Mouse (Mus musculus) MEL (cell line): ENCODE data around the gene Paqr5.
A peak's percentile ranks its signal among the peaks of the same experiment; 100 is the strongest.

Experiments used
- CHD1 ChIP-seq: IDR thresholded peaks from 2 replicates; pipeline ENCODE4 v1.6.1; 2012; ENCODE audit warnings: low read depth, mild to moderate bottlenecking, inconsistent platforms, low read length, improper control_type of control experiment
- CTCF ChIP-seq, 3 experiments: IDR thresholded peaks in 2 of 3; conservative IDR thresholded peaks in 1 of 3; 2 replicates each; pipeline ENCODE4 v1.5.1; 2011 to 2012; ENCODE audit warnings: low read length in 3 of 3, low read depth in 2 of 3, mild to moderate bottlenecking in 2 of 3, improper control_type of control experiment in 1 of 3, inconsistent platforms in 1 of 3, mixed read lengths in 1 of 3, moderate library complexity in 1 of 3; ENCODE audit not compliant: control insufficient read depth in 1 of 3, insufficient read depth in 1 of 3, poor library complexity in 1 of 3, severe bottlenecking in 1 of 3
- ELF1 ChIP-seq: IDR thresholded peaks from 2 replicates; pipeline ENCODE4 v1.6.1; 2014; ENCODE audit warnings: low read depth, mild to moderate bottlenecking, inconsistent platforms, low read length, improper control_type of control experiment, moderate library complexity
- ETS1 ChIP-seq: IDR thresholded peaks from 2 replicates; pipeline ENCODE4 v1.6.1; 2012; ENCODE audit warnings: low read depth, mild to moderate bottlenecking, inconsistent platforms, low read length, improper control_type of control experiment, moderate library complexity
- POLR2A ChIP-seq, 2 experiments: IDR thresholded peaks; 2 replicates each; pipeline ENCODE4 v1.6.1; 2011 to 2012; ENCODE audit warnings: low read length in 2 of 2, mild to moderate bottlenecking in 2 of 2, control low read depth in 1 of 2, improper control_type of control experiment in 1 of 2, low read depth in 1 of 2, moderate library complexity in 1 of 2; ENCODE audit not compliant: control insufficient read depth in 1 of 2, insufficient read depth in 1 of 2, poor library complexity in 1 of 2
- POLR2AphosphoS5 ChIP-seq: IDR thresholded peaks from 2 replicates; pipeline ENCODE4 v1.6.1; 2012; ENCODE audit warnings: low read depth, borderline replicate concordance, mild to moderate bottlenecking, inconsistent platforms, low read length, moderate library complexity, mixed read lengths
- RAD21 ChIP-seq: IDR thresholded peaks from 2 replicates; pipeline ENCODE4 v1.6.1; 2011; ENCODE audit warnings: mild to moderate bottlenecking, low read depth, low read length, improper control_type of control experiment
- RCOR1 ChIP-seq: IDR thresholded peaks from 2 replicates; pipeline ENCODE4 v1.6.1; 2012; ENCODE audit warnings: low read depth, mild to moderate bottlenecking, inconsistent platforms, low read length, improper control_type of control experiment
- SIN3A ChIP-seq: IDR thresholded peaks from 2 replicates; pipeline ENCODE4 v1.6.1; 2012; ENCODE audit warnings: low read length, improper control_type of control experiment, inconsistent platforms
- SMC3 ChIP-seq: IDR thresholded peaks from 2 replicates; pipeline ENCODE4 v1.6.1; 2011; ENCODE audit warnings: low read depth, low read length, improper control_type of control experiment
- USF1 ChIP-seq: IDR thresholded peaks from 2 replicates; pipeline ENCODE4 v1.6.1; 2014; ENCODE audit warnings: low read depth, mild to moderate bottlenecking, inconsistent platforms, low read length, improper control_type of control experiment, moderate library complexity

DNA sequence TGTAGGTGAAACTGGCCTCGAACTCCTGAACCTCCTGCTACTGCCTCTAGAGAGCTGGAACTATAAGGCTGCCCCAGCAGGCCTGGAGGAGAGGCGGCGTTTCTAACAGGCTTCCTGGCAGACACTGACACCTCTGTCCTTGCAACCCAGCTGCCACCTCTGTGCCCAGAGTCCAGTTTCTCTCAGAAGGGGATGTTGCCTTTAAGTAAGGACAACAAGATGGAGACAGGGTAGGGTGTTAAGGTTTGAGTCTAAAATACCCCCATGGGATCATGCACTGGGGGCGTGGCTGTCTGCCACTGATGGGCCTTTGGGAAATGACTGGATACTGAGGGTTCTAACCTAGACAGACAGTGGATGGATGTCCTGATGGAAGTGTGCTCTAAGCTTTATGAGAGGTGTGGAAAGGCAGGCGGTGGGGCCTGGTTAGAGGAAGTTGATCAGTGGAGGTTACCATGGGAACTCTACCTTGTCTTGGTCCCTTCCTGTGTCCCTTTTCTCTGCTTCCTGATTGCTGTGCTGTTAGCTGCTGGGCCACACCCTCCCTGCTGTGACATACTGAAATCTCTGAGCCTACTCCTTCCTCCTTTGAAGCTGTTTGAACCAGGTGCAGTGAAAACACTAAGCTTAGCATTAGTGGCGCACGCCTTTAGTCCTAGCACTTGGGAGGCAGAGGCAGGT lies 43.6 kb downstream of the Paqr5 start:
- TF ChIP-seq CHD1 = no peak
- no peak for TF ChIP-seq USF1
- TF ChIP-seq CTCF (IDR thresholded peaks at IDR 0.05 in 2 of 3, conservative IDR thresholded peaks at IDR 0.05 in 1 of 3; ENCODE audit: control insufficient read depth in 1 of 3, insufficient read depth in 1 of 3, low read depth in 2 of 3, low read length in 3 of 3, poor library complexity in 1 of 3, severe bottlenecking in 1 of 3) = no peak
- TF ChIP-seq ELF1 = peak; percentile 30; the same call in 1 of the 2 replicates
- no peak for TF ChIP-seq SIN3A
- TF ChIP-seq RCOR1 = no peak
- no peak for TF ChIP-seq POLR2AphosphoS5
- TF ChIP-seq POLR2A (IDR thresholded peaks at IDR 0.05; ENCODE audit: control insufficient read depth in 1 of 2, insufficient read depth in 1 of 2, low read depth in 1 of 2, low read length in 2 of 2, poor library complexity in 1 of 2) = no peak
- TF ChIP-seq RAD21 = no peak
- TF ChIP-seq ETS1 = no peak
- no peak for TF ChIP-seq SMC3
